Mouse (Mus musculus) spleen, postnatal 10 days (tissue): ENCODE data around the gene Dut.

Source experiments
- DNase-seq, 2 experiments: peaks; one replicate each; pipeline ENCODE4 v3.0.0; 2021 to 2022; ENCODE audit warnings: low spot score in 2 of 2

Dut gene

DNA sequence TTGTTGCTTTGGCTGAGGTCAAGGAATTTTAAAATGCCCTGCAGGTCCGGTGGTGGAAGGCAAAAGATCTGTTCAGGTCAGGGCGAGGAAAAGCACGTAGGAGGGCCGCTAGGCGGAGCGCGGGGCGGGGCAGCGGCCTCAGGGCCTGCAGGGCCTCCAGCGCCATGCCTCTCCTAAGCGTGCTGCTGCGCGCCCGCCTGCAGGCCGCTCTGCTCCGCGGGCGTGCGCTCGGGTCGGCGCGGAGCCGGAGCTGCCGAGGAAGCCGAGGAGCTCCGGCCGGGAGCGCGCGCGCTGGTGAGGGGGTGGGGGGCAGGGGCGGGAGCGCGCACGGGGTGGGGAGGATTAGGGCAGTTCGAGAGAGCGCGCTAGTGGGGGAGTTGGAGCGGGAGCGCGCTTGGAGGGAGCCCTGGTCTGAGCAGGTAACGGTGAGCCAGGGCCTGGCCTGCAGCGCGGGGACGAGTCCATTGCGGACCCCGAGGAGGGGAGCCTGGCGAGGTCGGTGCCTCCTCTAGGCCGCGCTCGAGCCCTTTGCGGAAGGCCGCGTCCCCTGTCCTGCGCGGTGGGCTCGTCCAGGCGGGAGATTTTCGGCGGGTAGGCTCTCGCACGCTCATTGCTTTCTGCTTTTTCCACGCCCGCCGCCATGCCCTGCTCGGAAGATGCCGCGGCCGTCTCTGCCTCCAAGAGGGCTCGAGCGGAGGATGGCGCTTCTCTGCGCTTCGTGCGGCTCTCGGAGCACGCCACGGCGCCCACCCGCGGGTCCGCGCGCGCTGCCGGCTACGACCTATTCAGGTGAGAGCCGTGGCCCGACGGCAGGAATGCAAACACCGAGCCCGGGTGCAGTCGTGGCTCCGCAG is at the start of gene Dut:
Gene Dut (plus strand): TSS at position 83 of the 854 bp plus-strand sequence.
- DNase-seq: peak; percentile 86 to 94

DNA sequence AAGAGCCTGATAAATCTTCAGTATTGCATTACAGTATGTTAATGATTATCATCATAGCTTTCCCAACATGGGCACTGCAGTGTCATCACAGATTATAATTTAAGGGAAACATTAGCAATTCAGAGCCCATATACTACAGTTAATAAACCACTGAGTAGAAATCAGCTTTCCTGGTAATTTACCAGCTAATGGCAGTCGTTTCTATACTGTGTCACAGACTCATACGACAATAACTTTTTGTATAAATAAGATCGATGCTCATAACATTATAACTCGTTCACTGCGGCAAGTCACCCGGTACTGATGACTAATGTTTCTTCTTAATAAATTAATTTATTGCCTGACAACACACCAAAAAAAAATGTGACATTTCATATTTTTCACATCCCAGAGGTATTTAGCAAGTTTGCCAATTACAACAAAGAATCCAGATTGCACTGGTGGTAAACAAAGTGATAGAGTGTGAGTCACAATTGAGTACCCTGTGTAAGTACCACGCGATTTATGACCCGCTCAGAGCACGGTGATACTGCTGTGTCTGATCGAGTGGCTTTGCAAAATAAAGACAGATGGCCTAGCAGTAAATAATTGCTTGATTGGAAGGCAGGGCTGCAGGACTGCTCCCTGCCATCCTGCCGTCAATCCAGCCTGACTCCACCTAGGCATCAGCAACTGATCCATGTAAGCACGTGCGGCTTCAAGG is 37.9 kb upstream of the Dut start:
- DNase-seq: no peak

DNA sequence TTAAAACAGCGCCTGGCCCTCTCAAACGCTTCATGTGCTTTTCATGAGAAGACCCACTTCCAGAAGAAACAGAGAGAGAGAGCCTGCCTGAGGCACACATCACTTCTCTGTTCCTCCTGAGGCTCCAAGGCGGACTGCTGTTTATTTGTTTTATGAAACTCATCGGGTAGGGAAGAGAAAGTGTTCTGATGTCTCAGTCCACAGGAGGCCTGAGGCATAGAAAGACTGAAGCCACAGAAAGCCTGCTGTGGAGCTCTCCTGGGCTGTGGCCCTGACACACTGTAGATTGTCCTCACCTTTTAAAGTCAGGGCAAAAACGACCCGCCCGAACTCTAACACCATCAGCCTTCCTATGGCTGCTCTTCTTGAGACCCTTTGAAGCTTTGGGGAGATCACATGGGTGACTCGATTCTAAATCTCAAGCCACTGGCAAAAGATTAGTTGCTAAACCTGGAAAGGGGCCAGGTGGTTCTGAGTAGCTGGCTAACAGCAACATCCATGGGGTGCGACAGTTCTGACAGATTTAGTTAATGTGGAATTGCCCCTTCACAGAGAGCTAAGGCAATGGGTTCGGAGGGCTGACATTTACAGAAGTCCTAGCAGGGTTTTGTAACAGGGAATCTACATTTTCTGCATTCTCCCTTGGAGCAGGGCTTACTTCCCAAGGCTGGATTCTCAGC is 35.0 kb upstream of the Dut start:
- DNase-seq: no peak

DNA sequence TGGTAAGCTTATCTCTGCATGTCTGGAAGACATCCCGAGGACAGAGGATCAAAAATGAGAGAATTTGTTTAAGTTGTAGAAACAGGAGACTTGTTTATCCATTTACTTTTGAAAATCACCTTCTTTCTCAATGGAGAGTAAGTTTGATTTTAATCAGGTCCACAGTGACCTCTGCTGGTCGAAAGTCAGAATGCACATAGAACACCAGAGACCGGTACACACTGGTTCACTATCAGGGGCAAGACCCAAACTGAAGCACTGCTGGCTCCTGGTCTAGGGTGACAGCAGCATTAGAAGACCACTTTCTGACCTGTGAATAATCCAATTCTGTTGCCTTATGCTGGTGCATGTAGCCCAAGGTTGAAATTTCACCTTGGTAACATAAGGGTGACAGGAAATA is 32.4 kb upstream of the Dut start:
- peak; percentile 49 to 78 for DNase-seq

DNA sequence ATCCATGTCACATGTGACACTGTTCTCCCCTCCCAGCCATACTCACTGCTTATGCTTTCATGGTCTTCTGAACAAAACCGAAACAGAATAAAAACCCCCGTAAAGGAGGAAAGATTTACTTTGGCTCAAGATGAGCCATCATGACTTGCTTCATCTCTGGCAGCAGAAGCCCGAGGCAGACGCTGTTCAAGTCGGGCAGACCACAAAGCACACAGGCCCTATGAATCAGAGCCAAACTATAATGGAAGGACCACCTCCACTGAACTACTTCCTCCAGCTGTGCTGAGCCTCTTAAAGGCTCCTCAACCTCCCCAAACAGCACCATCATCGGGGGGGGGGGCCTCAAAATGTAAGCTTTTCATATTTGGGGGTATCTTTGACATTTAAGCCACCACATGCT is 29.7 kb upstream of the Dut start:
- no peak for DNase-seq

DNA sequence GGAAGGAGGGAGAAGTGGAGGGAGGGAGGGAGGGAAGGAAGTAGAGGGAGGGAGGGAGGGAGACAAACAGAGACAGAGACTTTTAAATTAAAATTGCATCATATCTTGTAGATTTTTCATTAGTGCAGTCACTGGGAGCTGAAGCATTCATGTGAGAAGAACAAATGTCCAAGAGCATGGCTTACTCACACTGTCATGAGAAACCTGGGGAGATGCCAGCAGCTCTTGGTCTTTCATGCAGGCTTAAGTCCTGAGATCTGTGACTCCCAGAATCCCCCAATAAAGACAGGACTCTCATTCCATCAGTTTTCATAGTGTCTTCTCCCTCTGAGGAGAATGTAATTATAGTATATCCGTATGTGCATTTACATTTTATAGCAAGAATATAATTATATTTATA is 28.4 kb upstream of the Dut start:
- no peak for DNase-seq

DNA sequence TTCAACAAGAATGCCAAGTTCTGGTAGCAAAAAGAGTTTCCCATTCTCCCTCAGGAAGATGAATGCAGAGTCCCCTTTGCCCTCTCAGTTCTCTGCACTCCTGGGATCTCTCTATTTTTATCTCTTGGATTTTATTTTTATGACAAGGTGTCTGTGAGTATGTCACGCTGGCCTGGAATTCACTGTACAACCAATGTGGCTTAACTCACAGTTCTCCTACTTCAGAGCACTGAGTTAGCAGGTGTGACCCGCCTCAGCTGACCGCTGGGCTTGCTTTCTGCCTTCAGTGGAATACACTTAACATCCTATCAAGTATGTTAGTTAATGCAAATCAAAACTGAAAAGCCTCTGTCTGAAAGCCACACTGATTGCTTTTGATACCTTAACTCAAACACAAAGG is 27.7 kb upstream of the Dut start:
- no peak for DNase-seq

DNA sequence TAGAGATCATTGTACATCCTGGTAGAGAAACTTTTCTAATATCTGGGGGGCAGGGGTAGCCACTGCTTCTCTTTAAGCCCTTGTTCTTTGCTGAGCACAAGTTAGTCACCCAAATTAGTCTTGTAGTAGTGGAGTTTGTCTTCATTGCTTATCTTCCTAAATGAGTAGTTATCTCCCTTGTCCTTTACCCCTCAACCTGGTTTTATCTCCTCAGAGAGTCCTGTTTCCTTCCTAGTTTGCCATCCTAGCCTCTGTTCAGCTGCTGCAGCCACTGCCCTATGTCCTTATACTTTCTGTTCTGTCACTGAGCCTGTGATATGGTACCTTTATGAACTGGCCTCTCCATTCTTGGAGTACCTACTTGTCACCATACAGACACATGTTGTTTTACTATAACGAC is 25.3 kb upstream of the Dut start:
- no peak for DNase-seq

DNA sequence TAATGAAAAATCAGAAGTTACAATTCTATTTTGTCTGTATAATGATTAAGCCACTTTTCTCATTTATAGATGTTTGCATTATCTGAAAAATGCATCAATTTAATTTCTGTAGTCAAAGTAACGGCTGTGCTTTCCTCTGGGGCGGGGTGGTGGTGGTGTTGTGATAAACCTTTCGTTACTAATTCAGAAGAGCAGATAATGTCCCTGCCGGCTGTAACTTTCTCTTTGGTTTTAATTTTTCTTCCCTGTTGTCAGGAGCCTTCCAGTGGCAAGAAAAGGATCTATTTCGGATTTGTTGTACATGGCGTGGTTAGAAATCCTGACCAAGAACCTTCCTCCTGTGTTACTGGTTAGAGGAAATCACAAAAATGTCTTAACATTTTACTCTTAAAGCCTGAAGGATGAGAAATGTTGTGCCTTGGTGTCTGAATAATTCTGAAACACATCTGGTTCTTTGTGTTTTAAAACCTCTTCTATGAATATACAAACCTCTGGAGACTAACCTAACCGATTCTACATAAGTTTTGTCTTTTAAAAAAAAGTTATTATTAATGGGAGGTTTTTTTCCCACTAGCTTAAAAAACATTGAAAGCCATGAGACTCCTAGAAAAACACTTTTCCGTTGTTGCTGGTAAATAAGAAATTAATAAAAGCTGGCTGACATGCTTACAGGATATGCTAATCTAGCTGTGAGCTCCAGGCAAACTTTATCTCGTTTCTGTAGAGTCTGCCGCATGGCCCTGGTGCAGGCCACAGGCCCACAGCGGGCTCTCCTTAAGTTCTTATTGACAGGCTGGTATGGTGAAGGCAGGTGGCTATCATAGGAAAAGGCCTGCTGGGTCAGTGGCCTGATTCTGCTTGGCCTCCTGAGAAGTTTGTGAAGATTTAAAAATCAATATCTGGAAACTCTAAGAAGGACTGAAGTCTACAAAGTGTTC is 18.2 kb upstream of the Dut start:
- no peak for DNase-seq

DNA sequence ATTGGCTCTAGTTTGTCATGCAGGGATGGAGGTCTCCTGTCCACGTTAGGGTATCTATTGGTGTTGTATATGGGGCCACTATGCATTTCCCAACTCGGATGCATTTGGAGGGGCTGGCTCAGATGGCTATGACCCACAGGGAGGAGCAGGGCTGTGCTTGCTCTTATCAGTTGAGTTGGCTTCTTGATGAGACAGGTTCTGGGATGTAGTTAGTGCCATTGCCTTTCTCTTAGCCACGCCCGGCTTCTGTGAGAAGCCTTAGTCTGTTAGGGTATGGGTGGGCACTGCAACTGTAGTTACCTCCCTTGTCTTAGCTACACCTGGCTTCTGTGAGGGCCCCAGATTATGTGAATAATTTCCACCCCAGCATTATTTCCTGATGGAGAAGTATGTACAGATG is 14.8 kb upstream of the Dut start:
- no peak for DNase-seq

DNA sequence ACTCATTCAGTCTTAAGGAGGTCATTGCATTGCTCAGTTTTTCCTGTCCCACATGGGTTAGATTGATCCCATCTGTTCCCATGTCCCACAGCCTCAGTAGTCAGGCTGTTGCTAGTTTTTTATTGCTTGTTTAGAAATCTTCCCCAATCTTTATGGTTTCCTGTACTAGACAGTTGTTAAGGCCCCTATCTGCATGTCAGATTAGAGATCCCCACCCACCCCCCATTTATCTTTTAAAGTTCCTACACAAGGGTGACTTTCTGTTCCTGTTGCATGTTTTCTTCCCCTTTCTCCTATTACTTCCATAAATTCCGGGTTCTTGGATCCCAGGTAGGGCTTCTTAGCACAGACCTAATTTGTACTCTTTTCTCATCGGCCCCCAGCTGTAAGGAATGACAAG is 13.5 kb upstream of the Dut start:
- no peak for DNase-seq

DNA sequence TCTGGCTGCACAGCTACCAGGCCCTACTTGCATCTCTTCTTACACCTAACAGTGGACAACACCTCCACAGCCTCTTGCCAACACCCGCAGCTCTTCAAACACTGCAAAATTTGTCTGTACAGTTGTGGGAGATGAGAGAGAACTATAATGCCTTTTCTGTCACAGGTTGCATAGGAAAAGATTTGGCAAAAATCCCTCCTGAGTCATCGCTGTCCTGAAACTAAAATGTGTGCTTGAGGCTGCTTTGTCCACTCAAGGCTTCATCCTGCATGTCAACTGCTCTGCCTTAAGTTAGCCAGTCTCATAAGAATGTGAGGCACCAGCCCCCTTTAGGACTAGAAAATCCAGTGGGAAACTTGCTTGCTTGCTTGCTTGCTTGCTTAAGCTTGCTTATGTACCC is 12.9 kb upstream of the Dut start:
- no peak for DNase-seq

DNA sequence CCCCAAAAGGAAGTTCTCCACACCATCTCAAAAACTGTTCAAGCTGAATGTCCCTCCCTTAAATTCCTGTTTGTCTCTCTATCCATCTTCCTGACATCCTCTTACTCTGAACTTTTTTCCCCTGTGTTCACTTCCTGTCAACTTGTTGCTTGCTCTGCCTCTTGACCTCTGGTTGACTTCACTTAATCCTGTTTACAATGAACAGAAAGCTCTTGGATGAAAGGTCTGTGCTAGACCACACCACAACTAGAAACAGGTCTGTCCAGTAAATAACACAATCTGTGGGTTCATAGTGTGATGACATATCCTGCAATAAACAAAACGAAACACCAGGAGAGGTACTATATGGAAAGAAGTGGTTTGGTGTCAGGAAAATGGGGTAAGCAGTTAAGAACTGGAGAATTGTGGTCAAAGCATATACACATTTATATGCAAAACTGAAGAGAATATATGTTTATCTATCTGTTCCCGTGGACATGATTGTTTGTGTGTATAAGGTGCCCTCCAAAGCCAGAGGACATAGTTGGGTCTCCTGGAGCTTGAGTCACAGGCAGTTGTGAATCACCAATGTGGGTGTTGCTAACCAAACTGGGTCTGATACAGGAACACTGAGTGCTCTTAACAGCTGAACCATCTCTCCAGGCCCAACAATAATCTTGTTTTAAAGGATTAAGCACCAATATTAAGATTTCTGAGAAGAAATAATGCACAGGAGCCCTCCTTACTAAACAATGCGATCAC is 1.3 kb upstream of the Dut start:
- DNase-seq: no peak

DNA sequence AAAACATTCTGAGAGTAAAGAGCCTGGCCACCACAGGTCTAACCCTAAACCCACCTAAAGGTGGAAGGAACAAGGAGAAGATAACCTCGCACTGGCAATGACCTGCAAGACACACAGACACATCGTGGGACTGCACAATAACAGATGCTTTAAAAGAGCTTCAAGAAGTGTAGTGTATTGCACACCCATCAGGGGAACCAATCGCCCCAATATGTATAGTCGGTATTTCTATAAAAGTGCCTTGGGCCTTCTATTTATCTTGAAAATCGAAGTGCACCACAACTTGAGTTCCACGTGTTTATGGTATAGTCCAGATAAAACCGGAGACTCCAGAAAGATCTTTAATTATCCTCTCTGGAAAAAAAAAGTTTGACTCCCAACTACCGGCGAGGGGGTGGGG is 321 bp upstream of the Dut start:
- DNase-seq: no peak

DNA sequence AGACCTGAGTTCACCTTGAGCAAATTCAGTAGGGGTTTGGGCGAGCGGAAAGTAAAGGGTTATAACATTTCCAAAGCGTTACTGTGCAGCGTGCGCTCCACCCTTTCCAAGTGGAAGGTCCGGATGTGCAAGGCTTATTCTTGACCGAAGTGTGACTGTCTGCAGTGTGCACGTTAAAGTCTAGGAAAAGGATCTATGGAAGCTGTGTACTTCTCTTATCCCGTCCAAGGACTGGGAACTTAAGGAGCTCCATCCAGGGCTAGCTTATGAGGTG is 909 bp downstream of the Dut start:
- no peak for DNase-seq

DNA sequence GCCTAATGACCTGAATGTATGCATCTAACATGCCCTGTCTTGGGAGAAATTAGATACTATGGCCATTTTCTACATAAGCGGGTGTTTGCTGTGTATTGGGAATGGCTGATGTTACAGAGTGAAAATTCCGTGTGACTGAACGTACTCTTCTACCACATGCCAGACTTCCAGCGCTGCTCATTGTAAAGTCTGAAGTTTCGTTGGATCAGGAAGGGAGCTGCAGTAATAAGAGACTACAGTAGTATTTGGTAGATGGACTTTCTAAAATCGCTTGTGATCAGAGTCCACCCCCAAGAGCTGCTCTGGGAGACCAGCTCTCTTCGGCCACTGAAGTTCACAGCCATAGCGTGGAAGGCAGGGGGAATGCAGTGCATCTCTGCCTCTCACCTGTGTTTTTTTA is 1.3 kb downstream of the Dut start:
- peak in 1 of 2 experiments; percentile 25 for DNase-seq

DNA sequence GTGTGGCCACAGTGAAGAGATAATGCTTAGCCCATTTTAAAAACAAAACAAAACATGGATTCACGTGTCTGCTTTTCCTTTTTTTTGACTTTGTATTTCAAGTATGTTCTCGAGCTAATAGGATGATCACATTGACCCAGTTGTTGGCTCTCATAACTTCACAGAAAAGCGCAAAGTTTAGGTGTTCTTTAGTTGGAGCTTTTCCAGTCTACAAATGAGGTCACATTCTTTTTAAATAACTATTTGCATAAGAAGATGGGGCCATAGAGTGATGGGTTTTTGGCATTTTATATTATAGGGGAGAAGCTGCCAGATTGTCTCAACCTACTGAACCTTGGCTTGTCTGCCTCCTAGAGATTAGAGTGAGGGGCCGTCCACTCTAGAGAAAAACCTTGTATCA is 2.3 kb downstream of the Dut start:
- DNase-seq: no peak

DNA sequence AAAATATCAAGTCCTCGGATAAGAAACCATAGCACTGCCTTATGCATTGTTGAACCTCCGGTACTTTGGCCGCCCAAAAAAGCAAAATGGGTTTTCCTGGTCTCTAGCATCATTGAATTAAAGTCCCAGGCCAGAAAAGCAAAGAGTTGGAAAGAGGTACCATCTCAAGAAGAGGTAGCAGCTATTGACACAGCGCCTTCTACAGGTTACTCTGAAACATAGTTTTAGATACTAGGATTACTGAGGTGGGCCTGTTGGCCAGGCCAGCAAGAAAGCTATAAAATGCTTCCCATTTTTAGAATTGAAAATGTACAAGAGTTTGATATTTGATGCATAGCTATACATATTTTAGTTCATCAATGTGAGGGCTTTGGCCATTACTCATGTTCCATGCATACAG is 2.9 kb downstream of the Dut start:
- no peak for DNase-seq

DNA sequence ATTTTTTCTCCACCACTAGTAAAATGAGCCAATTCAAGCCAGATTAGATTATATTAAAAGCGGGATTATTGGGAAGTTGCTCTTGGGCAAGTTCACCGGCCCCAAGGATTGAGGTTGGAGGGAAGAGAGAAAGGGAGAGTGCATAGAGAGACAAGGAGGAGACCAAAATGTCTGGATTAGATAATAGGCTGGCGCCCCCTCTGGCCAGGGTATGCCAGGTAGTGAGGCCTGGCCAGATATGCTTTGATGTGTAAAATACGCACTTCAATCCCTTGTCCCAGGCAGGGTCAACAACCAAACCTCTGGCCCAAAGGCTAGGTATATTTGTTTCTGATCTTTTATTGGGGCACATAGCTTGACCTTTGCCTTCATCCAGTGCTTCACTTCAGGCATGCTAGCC is 4.8 kb downstream of the Dut start:
- DNase-seq: peak in 1 of 2 experiments; percentile 64

DNA sequence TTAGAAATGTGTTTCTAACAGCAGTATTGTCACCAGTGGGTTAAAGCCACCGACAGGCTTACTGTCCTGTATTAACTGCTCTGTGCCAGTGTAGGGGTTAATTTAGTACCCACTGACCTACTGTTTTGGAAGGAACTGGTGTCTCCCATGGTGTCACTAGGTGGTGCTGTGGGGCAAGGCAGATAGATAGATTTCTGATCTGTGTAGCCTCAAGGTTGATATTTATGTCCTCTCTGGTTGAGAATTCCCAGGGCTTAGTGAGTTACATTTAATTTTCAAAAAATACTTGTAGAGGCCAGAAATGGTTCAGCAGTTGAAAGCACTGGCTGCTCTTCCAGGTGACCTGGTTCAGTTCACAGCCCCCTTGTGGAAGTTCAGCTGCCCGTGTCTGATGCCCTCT is 5.3 kb downstream of the Dut start:
- DNase-seq: peak in 1 of 2 experiments; percentile 70

DNA sequence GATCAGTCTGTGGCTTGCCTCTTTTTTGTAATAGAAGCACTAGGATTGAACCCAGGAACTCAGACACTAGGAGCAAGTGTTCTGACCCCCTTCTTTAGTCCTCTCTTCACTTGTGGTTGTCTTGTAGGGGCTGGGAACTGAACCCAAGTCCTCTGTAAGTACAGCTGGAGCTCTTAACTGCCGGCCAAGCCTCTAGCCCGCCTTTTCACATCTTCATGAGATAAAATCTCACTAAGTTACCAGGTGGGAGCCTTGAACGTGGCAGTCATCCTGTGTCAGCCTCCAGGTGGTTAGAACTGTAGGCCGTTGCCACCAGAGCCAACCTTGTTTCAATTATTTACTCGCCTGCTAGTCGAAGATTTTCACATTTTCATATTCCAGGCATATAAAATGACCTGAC is 6.7 kb downstream of the Dut start:
- DNase-seq: no peak
